Mouse (Mus musculus) neutrophil, adult 59 days (primary cell): ENCODE data around the gene H2al1f. TPM values are rescaled to one million over a fixed set of nuclear protein-coding genes. Genes with fewer than 3 reads are reported as not detected.

Experiments used
- total RNA-seq, 2 experiments: library from RNA; stranded (reverse); gene quantifications; 1 replicate in 1 of 2; 2 replicates in 1 of 2; pipeline ENCODE4 v1.2.4; 2023

Gene H2al1f
- total RNA-seq: not detected

GRCm38 (mm10) chrX:11314858-11315257 is at the start of gene H2al1f:
Gene H2al1f, plus strand, starts transcription at chrX:11315158.

DNA sequence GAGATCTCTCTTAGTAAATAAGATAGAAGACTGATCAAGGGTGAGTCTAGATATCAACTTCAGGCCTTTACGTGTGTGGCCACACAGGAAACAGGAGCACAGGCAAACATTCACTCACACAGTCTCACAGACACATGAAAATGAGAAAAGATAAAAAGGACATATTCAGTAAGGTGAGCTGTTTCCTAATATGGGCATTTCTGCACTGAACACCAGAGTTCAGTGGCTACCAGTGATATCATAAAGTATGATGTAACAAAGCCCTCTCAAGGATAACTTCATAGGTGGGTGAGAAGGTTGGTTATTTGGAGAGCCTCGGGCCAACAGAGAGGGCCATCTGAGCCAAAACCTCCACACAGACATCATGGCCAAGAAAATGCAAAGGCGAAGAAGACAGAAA is 16.0 kb upstream of the H2al1f start, which contains the start of gene H2al1a:
Gene H2al1a, plus strand, starts transcription at position 301 of the 400 bp plus-strand sequence.

GRCm38 (mm10) chrX:11302132-11302531 is 12.8 kb upstream of the H2al1f start, which contains the start of gene H2al1b:
Gene H2al1b, plus strand, starts transcription at chrX:11302432.

GRCm38 (mm10) chrX:11305355-11305754 is 9.6 kb upstream of the H2al1f start, which contains the start of gene H2al1c:
Gene H2al1c, plus strand, starts transcription at chrX:11305655.

GRCm38 (mm10) chrX:11308524-11308923 is 6.4 kb upstream of the H2al1f start, which contains the start of gene H2al1d:
Gene H2al1d, plus strand, starts transcription at chrX:11308824.

DNA sequence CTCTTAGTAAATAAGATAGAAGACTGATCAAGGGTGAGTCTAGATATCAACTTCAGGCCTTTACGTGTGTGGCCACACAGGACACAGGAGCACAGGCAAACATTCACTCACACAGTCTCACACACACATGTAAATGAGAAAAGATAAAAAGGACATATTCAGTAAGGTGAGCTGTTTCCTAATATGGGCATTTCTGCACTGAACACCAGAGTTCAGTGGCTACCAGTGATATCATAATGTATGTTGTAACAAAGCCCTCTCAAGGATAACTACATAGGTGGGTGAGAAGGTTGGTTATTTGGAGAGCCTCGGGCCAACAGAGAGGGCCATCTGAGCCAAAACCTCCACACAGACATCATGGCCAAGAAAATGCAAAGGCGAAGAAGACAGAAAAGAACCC is 3.3 kb upstream of the H2al1f start, which contains the start of gene H2al1e:
Gene H2al1e, plus strand, starts transcription at position 301 of the 400 bp plus-strand sequence.

GRCm38 (mm10) chrX:11317956-11318355 is 3.0 kb downstream of the H2al1f start, which contains the start of gene H2al1g:
Gene H2al1g, plus strand, starts transcription at chrX:11318256.

DNA sequence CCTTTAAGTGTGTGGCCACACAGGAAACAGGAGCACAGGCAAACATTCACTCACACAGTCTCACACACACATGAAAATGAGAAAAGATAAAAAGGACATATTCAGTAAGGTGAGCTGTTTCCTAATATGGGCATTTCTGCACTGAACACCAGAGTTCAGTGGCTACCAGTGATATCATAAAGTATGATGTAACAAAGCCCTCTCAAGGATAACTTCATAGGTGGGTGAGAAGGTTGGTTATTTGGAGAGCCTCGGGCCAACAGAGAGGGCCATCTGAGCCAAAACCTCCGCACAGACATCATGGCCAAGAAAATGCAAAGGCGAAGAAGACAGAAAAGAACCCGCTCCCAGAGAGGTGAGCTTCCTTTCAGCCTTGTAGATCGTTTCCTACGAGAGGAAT is 6.2 kb downstream of the H2al1f start, which contains the start of gene H2al1h:
Gene H2al1h, plus strand, starts transcription at position 301 of the 400 bp plus-strand sequence.

DNA sequence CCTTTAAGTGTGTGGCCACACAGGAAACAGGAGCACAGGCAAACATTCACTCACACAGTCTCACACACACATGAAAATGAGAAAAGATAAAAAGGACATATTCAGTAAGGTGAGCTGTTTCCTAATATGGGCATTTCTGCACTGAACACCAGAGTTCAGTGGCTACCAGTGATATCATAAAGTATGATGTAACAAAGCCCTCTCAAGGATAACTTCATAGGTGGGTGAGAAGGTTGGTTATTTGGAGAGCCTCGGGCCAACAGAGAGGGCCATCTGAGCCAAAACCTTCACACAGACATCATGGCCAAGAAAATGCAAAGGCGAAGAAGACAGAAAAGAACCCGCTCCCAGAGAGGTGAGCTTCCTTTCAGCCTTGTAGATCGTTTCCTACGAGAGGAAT is 9.4 kb downstream of the H2al1f start, which contains the start of gene H2al1i:
Gene H2al1i, plus strand, starts transcription at position 301 of the 400 bp plus-strand sequence.

DNA sequence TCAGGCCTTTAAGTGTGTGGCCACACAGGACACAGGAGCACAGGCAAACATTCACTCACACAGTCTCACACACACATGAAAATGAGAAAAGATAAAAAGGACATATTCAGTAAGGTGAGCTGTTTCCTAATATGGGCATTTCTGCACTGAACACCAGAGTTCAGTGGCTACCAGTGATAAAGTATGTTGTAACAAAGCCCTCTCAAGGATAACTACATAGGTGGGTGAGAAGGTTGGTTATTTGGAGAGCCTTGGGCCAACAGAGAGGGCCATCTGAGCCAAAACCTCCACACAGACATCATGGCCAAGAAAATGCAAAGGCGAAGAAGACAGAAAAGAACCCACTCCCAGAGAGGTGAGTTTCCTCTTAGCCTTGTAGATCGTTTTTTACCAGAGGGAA is 12.6 kb downstream of the H2al1f start, which contains the start of gene H2al1j:
Gene H2al1j, plus strand, starts transcription at position 301 of the 400 bp plus-strand sequence.

Other genes starting within 250 kb of the H2al1f start
- gene H2al1a, start 15.9 kb upstream of the H2al1f start, total RNA-seq: not detected
- gene H2al1b, start 12.7 kb upstream of the H2al1f start, total RNA-seq: not detected
- not detected for gene H2al1c, start 9.5 kb upstream of the H2al1f start, total RNA-seq
- gene H2al1d, start 6.3 kb upstream of the H2al1f start, total RNA-seq: not detected
- not detected for gene H2al1e, start 3.2 kb upstream of the H2al1f start, total RNA-seq
- gene H2al1g, start 3.1 kb downstream of the H2al1f start, total RNA-seq: not detected
- not detected for gene H2al1h, start 6.3 kb downstream of the H2al1f start, total RNA-seq
- not detected for gene H2al1i, start 9.5 kb downstream of the H2al1f start, total RNA-seq
- gene H2al1j, start 12.7 kb downstream of the H2al1f start, total RNA-seq: not detected